In the genomic region with DNA sequence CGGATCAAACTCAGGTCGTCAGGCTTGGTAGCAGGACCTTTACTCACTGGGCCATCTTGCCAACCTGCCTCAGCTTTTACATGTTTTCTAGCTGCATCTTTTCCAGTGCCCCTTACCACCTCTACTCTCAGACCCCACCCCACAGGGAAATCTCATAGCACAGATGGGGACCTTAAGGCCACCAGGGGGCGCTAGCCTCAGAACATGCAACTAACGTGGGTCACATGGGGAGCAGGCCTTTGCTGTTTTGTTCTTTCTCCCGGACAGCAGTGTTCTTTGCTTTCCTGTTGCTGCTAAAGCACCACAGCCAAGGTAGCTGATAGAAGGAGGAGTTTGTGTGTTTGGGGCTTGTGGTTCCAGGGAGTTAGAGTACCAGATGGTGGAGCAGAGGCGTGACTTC, we compare ENCODE assay signal across 9 mouse cellular contexts. TPM values are rescaled to one million over a fixed set of nuclear protein-coding genes. Genes with fewer than 3 reads are reported as not detected.
DNase-seq lines count a peak whose midpoint lies in the region; ATAC-seq and TF ChIP-seq lines count a peak whose summit lies in the region.
"Had no signal": no experiment of that assay in that cellular context is flagged by ENCODE, and none has a peak within 500 bp of the region (broad histone marks: within the 10 kb centered on the region; RNA-seq: fewer than 3 reads in every experiment).

No protein-coding gene starts in this region.

- 39% methylated on average over 6 of the region's 6 CpGs for WGBS in hindbrain, postnatal 0 days
- WGBS in hindbrain, embryonic 16.5 days: 45% methylated on average over 6 of the region's 6 CpGs

- H3K27ac ChIP-seq in hindbrain, postnatal 0 days: no peak overlapping the region
- H3K27ac ChIP-seq in hindbrain, embryonic 16.5 days (ENCODE audit: low read depth, low read length): no peak overlapping the region
- H3K27ac ChIP-seq: liver, embryonic 15.5 days had no signal

- no peaks in the 10 kb centered on the region for H3K9me3 ChIP-seq in hindbrain, postnatal 0 days (ENCODE audit: low read length)
- no peaks in the 10 kb centered on the region for H3K9me3 ChIP-seq in hindbrain, embryonic 16.5 days (ENCODE audit: control insufficient read depth, low read length)
- H3K9me3 ChIP-seq: liver, embryonic 15.5 days had no signal

- no peaks in the 10 kb centered on the region for H3K79me2 ChIP-seq in myocyte (ENCODE audit: control insufficient read depth, insufficient read depth)

- no peak overlapping the region for H3ac ChIP-seq in myocyte (ENCODE audit: control insufficient read depth, insufficient read length)

- no peak overlapping the region for H3K4me2 ChIP-seq in hindbrain, postnatal 0 days (ENCODE audit: low read depth, low read length)
- H3K4me2 ChIP-seq in hindbrain, embryonic 16.5 days (ENCODE audit: low read length): no peak overlapping the region
- no peak overlapping the region for H3K4me2 ChIP-seq in myocyte (ENCODE audit: low read depth)
- H3K4me2 ChIP-seq: liver, embryonic 15.5 days had no signal

- H3K36me3 ChIP-seq in hindbrain, postnatal 0 days (ENCODE audit: insufficient read depth, low read length): no peaks in the 10 kb centered on the region
- H3K36me3 ChIP-seq in hindbrain, embryonic 16.5 days (ENCODE audit: control insufficient read depth, insufficient read depth, low read length): no peaks in the 10 kb centered on the region
- peaks cover 64% of the 10 kb centered on the region for H3K36me3 ChIP-seq in myocyte (ENCODE audit: control insufficient read depth, insufficient read depth)

- no peak for ATAC-seq in hindbrain, postnatal 0 days
- ATAC-seq in hindbrain, embryonic 16.5 days: no peak
- ATAC-seq in common myeloid progenitor, adult 5-6 weeks (replicated peaks; ENCODE audit: low read depth, poor library complexity, severe bottlenecking): peak; percentile 71

- no peak overlapping the region for H3K4me3 ChIP-seq in hindbrain, postnatal 0 days (ENCODE audit: low read length)
- no peak overlapping the region for H3K4me3 ChIP-seq in hindbrain, embryonic 16.5 days (ENCODE audit: low read length)
- H3K4me3 ChIP-seq in myocyte: no peak overlapping the region
- H3K4me3 ChIP-seq: liver, embryonic 15.5 days had no signal

- H3K9ac ChIP-seq in hindbrain, postnatal 0 days (replicated peaks; ENCODE audit: low read length): no peak overlapping the region
- H3K9ac ChIP-seq in hindbrain, embryonic 16.5 days (ENCODE audit: low read depth, low read length): no peak overlapping the region
- H3K9ac ChIP-seq: liver, embryonic 15.5 days had no signal

- TF ChIP-seq CTCF in hindbrain, postnatal 0 days (IDR thresholded peaks at IDR 0.05; ENCODE audit: low read depth): peak; percentile 68

- H3K4me1 ChIP-seq in hindbrain, postnatal 0 days (ENCODE audit: insufficient read depth, low read length): no peaks in the 10 kb centered on the region
- no peaks in the 10 kb centered on the region for H3K4me1 ChIP-seq in hindbrain, embryonic 16.5 days (ENCODE audit: control insufficient read depth, insufficient read depth, low read depth, low read length)
- H3K4me1 ChIP-seq: liver, embryonic 15.5 days had no signal

- no peaks in the 10 kb centered on the region for H3K27me3 ChIP-seq in hindbrain, postnatal 0 days (ENCODE audit: insufficient read depth, low read length)
- no peaks in the 10 kb centered on the region for H3K27me3 ChIP-seq in hindbrain, embryonic 16.5 days (replicated peaks; ENCODE audit: control insufficient read depth, insufficient read depth, low read length)
- no peaks in the 10 kb centered on the region for H3K27me3 ChIP-seq in myocyte (ENCODE audit: control insufficient read depth, insufficient read depth, insufficient read length)
- H3K27me3 ChIP-seq: liver, embryonic 15.5 days had no signal

- DNase-seq in hindbrain, postnatal 0 days (ENCODE audit: low spot score): peak; percentile 50
- peak; percentile 86 to 87 for DNase-seq in B cell, adult 2 months
- DNase-seq in T-cell, adult 2 months (ENCODE audit: low spot score): peak; percentile 64
- peak; percentile 43 for DNase-seq in kidney, postnatal 14 days
- peak; percentile 82 for DNase-seq in thymus, postnatal 14 days

- TF ChIP-seq POLR2A in myocyte (IDR thresholded peaks at IDR 0.05; ENCODE audit: insufficient read length, low read depth): no peak

TF ChIP-seq in myocyte, 11 proteins besides CTCF, POLR2A, EP300 and RAD21:
- TF ChIP-seq USF1 (IDR thresholded peaks at IDR 0.05; ENCODE audit: low read depth) (peak; percentile 71), SRF (IDR thresholded peaks at IDR 0.05; ENCODE audit: control insufficient read depth, insufficient read length, low read depth) (no peak)

RNA-seq across cellular contexts. Expression of gene Parp4, which starts 23.3 kb away (rescaled TPM):
- 0.78 and 1.5 TPM in 2 replicates for total RNA-seq in hindbrain, postnatal 0 days (2014; rRNA removed)
- 1.6 and 1.8 TPM in 2 replicates for polyA plus RNA-seq in hindbrain, postnatal 0 days (2015; fragmentation: Nextera tagmentation; extraction: Ambion mirVana)
- polyA plus RNA-seq in hindbrain, embryonic 16.5 days (2015; fragmentation: Nextera tagmentation; extraction: Ambion mirVana): 0.90 and 1.3 TPM in 2 replicates
- total RNA-seq in common myeloid progenitor, adult 5-6 weeks (2017): 12.3 and 21.0 TPM in 2 replicates
- polyA plus RNA-seq in myocyte (2012; fragmentation: generic; extraction: Trizol): 10.1 TPM

RNA-seq across cellular contexts. Expression of gene Cenpj, which starts 23.5 kb away (rescaled TPM):
- 1.1 and 8.0 TPM in 2 replicates for total RNA-seq in hindbrain, postnatal 0 days (2014; rRNA removed)
- polyA plus RNA-seq in hindbrain, postnatal 0 days (2015; fragmentation: Nextera tagmentation; extraction: Ambion mirVana): 3.4 and 3.8 TPM in 2 replicates
- polyA plus RNA-seq in hindbrain, embryonic 16.5 days (2015; fragmentation: Nextera tagmentation; extraction: Ambion mirVana): 5.3 and 6.2 TPM in 2 replicates
- 15.1 and 27.1 TPM in 2 replicates for total RNA-seq in common myeloid progenitor, adult 5-6 weeks (2017)
- 1.7 TPM for polyA plus RNA-seq in myocyte (2012; fragmentation: generic; extraction: Trizol)
